Mouse (Mus musculus) left cerebral cortex, adult 8-10 months (tissue): ENCODE results near the gene Qtrt1. TPM values are rescaled to one million over a fixed set of nuclear protein-coding genes. Genes with fewer than 3 reads are reported as not detected.

Experiments used
- DNase-seq, 2 experiments: peaks; one replicate each; pipeline ENCODE4 v3.0.0; 2022; ENCODE audit warnings: low spot score in 2 of 2
- total RNA-seq, 4 experiments: library from RNA; stranded (reverse); gene quantifications; 2 replicates each; pipeline ENCODE4 v1.2.4; 2022

Qtrt1 gene
- total RNA-seq, result 10 to 100 TPM; 17.0 to 28.0 (median 23.5) TPM

GRCm38 (mm10) chr9:21411669-21412550 is at the start of gene Qtrt1:
Qtrt1 (plus strand) TSS chr9:21411837.
- peak; percentile 70 to 94 for DNase-seq

GRCm38 (mm10) chr9:21366541-21367220 is 45.0 kb upstream of the Qtrt1 start:
- peak; percentile 33 to 47 for DNase-seq

- DNase-seq, result peak; percentile 99 to 100
These were observed 44.1 kb upstream of the Qtrt1 start, which contains the start of gene Ilf3 for GRCm38 (mm10) chr9:21367357-21368111. Ilf3 (plus strand) TSS chr9:21367871.

GRCm38 (mm10) chr9:21368131-21368584 is 43.5 kb upstream of the Qtrt1 start:
- DNase-seq, result peak; percentile 58 to 61

GRCm38 (mm10) chr9:21369080-21369479 is 42.6 kb upstream of the Qtrt1 start:
- DNase-seq, result no peak

GRCm38 (mm10) chr9:21370876-21371275 is 40.8 kb upstream of the Qtrt1 start:
- no peak for DNase-seq

GRCm38 (mm10) chr9:21372508-21372907 is 39.1 kb upstream of the Qtrt1 start:
- no peak for DNase-seq

GRCm38 (mm10) chr9:21379195-21379594 is 32.4 kb upstream of the Qtrt1 start:
- DNase-seq, result no peak

- DNase-seq, result no peak
These were observed 30.8 kb upstream of the Qtrt1 start for GRCm38 (mm10) chr9:21380868-21381267.

- no peak for DNase-seq
These were observed 27.7 kb upstream of the Qtrt1 start for GRCm38 (mm10) chr9:21383966-21384365.

- DNase-seq, result no peak
These were observed 18.9 kb upstream of the Qtrt1 start for GRCm38 (mm10) chr9:21392646-21393175.

- no peak for DNase-seq
These were observed 15.9 kb upstream of the Qtrt1 start for GRCm38 (mm10) chr9:21395692-21396091.

GRCm38 (mm10) chr9:21397170-21397569 is 14.5 kb upstream of the Qtrt1 start:
- no peak for DNase-seq

GRCm38 (mm10) chr9:21401042-21401441 is 10.6 kb upstream of the Qtrt1 start:
- no peak for DNase-seq

GRCm38 (mm10) chr9:21402764-21403253 is 8.8 kb upstream of the Qtrt1 start:
- no peak for DNase-seq

- no peak for DNase-seq
These were observed 7.9 kb upstream of the Qtrt1 start for GRCm38 (mm10) chr9:21403745-21404144.

GRCm38 (mm10) chr9:21405525-21405924 is 6.1 kb upstream of the Qtrt1 start:
- DNase-seq, result no peak

- DNase-seq, result no peak
These were observed 3.7 kb upstream of the Qtrt1 start for GRCm38 (mm10) chr9:21407951-21408350.

- DNase-seq, result no peak
These were observed 3.0 kb upstream of the Qtrt1 start for GRCm38 (mm10) chr9:21408624-21409023.

GRCm38 (mm10) chr9:21409592-21410317 is 1.9 kb upstream of the Qtrt1 start:
- DNase-seq, result peak; percentile 58 to 68
